Mouse (Mus musculus): ENCODE measurements around the gene Gdf1. TPM values are rescaled to one million over a fixed set of nuclear protein-coding genes. Genes with fewer than 3 reads are reported as not detected.

Gene Gdf1
- polyA plus RNA-seq, 1 experiment from 2014 or later: not detected

- WGBS (ENCODE audit: missing documents): 7% methylated on average over 66 of the region's 66 CpGs
- H3K4me3 ChIP-seq (ENCODE audit: inconsistent target): no peak within 1 kb of the TSS
- H3K79me2 ChIP-seq (ENCODE audit: inconsistent target): no peaks in the 10 kb centered on the region
- peaks cover 20% of the 10 kb centered on the region for H3K36me3 ChIP-seq (ENCODE audit: inconsistent target)
- no peak within 1 kb of the TSS for H3K27ac ChIP-seq
These were observed 13.8 kb upstream of the Gdf1 start, which contains the start of gene Cers1 for GRCm38 (mm10) chr8:70315624-70316510. Cers1 (plus strand) TSS chr8:70315775.

- peaks cover 12% of the 10 kb centered on the region for H3K36me3 ChIP-seq (ENCODE audit: inconsistent target)
- H3K79me2 ChIP-seq (ENCODE audit: inconsistent target): no peaks in the 10 kb centered on the region
- no peak overlapping the region for H3K27ac ChIP-seq
- no peak overlapping the region for H3K4me3 ChIP-seq (ENCODE audit: inconsistent target)
- WGBS (ENCODE audit: missing documents): 45% methylated on average over 15 of the region's 15 CpGs
These were observed 12.8 kb upstream of the Gdf1 start for GRCm38 (mm10) chr8:70316511-70317504.

GRCm38 (mm10) chr8:70317872-70318271 lies 11.7 kb upstream of the Gdf1 start:
- WGBS (ENCODE audit: missing documents): 88% methylated on average over 5 of the region's 5 CpGs

GRCm38 (mm10) chr8:70323716-70324115 lies 5.9 kb upstream of the Gdf1 start:
- Histone ChIP-seq H3K36me3 (ENCODE audit: inconsistent target) (no peaks in the 10 kb centered on the region), H3K27ac (no peak overlapping the region), H3K79me2 (ENCODE audit: inconsistent target) (no peaks in the 10 kb centered on the region), H3K4me3 (ENCODE audit: inconsistent target) (no peak overlapping the region)
- WGBS (ENCODE audit: missing documents): 91% methylated on average over 3 of the region's 3 CpGs

More at GRCm38 (mm10) chr8:70317872-70318271, 11.7 kb upstream of the Gdf1 start:
- Histone ChIP-seq H3K4me3 (ENCODE audit: inconsistent target) (no peak overlapping the region), H3K79me2 (ENCODE audit: inconsistent target) (no peaks in the 10 kb centered on the region), H3K27ac (no peak overlapping the region), H3K36me3 (ENCODE audit: inconsistent target) (peaks cover 5% of the 10 kb centered on the region)

GRCm38 (mm10) chr8:70327512-70327911 lies 2.1 kb upstream of the Gdf1 start:
- Histone ChIP-seq H3K79me2 (ENCODE audit: inconsistent target) (no peaks in the 10 kb centered on the region), H3K36me3 (ENCODE audit: inconsistent target) (peaks cover 3% of the 10 kb centered on the region; the same call in 1 of the 2 replicates), H3K27ac (no peak overlapping the region), H3K4me3 (ENCODE audit: inconsistent target) (no peak overlapping the region)
- WGBS (ENCODE audit: missing documents): 96% methylated on average over 6 of the region's 6 CpGs

GRCm38 (mm10) chr8:70329835-70330740 lies 471 bp downstream of the Gdf1 start:
- H3K27ac ChIP-seq: no peak overlapping the region
- no peaks in the 10 kb centered on the region for H3K79me2 ChIP-seq (ENCODE audit: inconsistent target)
- peaks cover 29% of the 10 kb centered on the region for H3K36me3 ChIP-seq (ENCODE audit: inconsistent target)
- 41% methylated on average over 45 of the region's 45 CpGs for whole genome bisulfite sequencing (ENCODE audit: missing documents)
- H3K4me3 ChIP-seq (ENCODE audit: inconsistent target): no peak overlapping the region

- WGBS (ENCODE audit: missing documents): 84% methylated on average over 52 of the region's 53 CpGs
- Histone ChIP-seq H3K4me3 (ENCODE audit: inconsistent target) (no peak overlapping the region), H3K27ac (no peak overlapping the region), H3K36me3 (ENCODE audit: inconsistent target) (peaks cover 36% of the 10 kb centered on the region), H3K79me2 (ENCODE audit: inconsistent target) (no peaks in the 10 kb centered on the region)
These were observed 1.2 kb downstream of the Gdf1 start for GRCm38 (mm10) chr8:70330741-70331364.

GRCm38 (mm10) chr8:70331526-70331925 lies 1.9 kb downstream of the Gdf1 start:
- Histone ChIP-seq H3K36me3 (ENCODE audit: inconsistent target) (peaks cover 43% of the 10 kb centered on the region), H3K4me3 (ENCODE audit: inconsistent target) (no peak overlapping the region), H3K27ac (no peak overlapping the region), H3K79me2 (ENCODE audit: inconsistent target) (no peaks in the 10 kb centered on the region)
- WGBS (ENCODE audit: missing documents): 94% methylated on average over 18 of the region's 19 CpGs

GRCm38 (mm10) chr8:70332070-70332877 lies 2.7 kb downstream of the Gdf1 start:
- peaks cover 50% of the 10 kb centered on the region for H3K36me3 ChIP-seq (ENCODE audit: inconsistent target)
- no peak overlapping the region for H3K27ac ChIP-seq
- H3K4me3 ChIP-seq (ENCODE audit: inconsistent target): no peak overlapping the region
- WGBS (ENCODE audit: missing documents): 87% methylated on average over 41 of the region's 41 CpGs
- no peaks in the 10 kb centered on the region for H3K79me2 ChIP-seq (ENCODE audit: inconsistent target)

GRCm38 (mm10) chr8:70332878-70333202 lies 3.2 kb downstream of the Gdf1 start:
- no peak overlapping the region for H3K4me3 ChIP-seq (ENCODE audit: inconsistent target)
- 95% methylated on average over 6 of the region's 6 CpGs for WGBS (ENCODE audit: missing documents)
- H3K79me2 ChIP-seq (ENCODE audit: inconsistent target): no peaks in the 10 kb centered on the region
- peaks cover 56% of the 10 kb centered on the region for H3K36me3 ChIP-seq (ENCODE audit: inconsistent target)
- H3K27ac ChIP-seq: no peak overlapping the region

- Histone ChIP-seq H3K79me2 (ENCODE audit: inconsistent target) (peaks cover 40% of the 10 kb centered on the region), H3K36me3 (ENCODE audit: inconsistent target) (peaks cover 82% of the 10 kb centered on the region), H3K4me3 (ENCODE audit: inconsistent target) (no peak overlapping the region), H3K27ac (no peak overlapping the region)
- 83% methylated on average over 7 of the region's 7 CpGs for WGBS (ENCODE audit: missing documents)
These were observed 9.3 kb downstream of the Gdf1 start for GRCm38 (mm10) chr8:70338931-70339330.

- no peak overlapping the region for H3K27ac ChIP-seq
- 93% methylated on average over 5 of the region's 7 CpGs for WGBS (ENCODE audit: missing documents)
- no peak overlapping the region for H3K4me3 ChIP-seq (ENCODE audit: inconsistent target)
- peaks cover 57% of the 10 kb centered on the region for H3K79me2 ChIP-seq (ENCODE audit: inconsistent target)
- H3K36me3 ChIP-seq (ENCODE audit: inconsistent target): peaks cover 65% of the 10 kb centered on the region
These were observed 11.0 kb downstream of the Gdf1 start for GRCm38 (mm10) chr8:70340659-70341058.

- Histone ChIP-seq H3K79me2 (ENCODE audit: inconsistent target) (peaks cover 71% of the 10 kb centered on the region), H3K36me3 (ENCODE audit: inconsistent target) (peaks cover 51% of the 10 kb centered on the region), H3K4me3 (ENCODE audit: inconsistent target) (no peak overlapping the region), H3K27ac (peak overlapping the region; percentile 59)
- WGBS (ENCODE audit: missing documents): 46% methylated on average over 13 of the region's 14 CpGs
These were observed 12.4 kb downstream of the Gdf1 start for GRCm38 (mm10) chr8:70342007-70342406.

Measured in macrophage (primary cell).